Mouse (Mus musculus): ENCODE measurements around the gene Sost.

The Sost gene

DNA sequence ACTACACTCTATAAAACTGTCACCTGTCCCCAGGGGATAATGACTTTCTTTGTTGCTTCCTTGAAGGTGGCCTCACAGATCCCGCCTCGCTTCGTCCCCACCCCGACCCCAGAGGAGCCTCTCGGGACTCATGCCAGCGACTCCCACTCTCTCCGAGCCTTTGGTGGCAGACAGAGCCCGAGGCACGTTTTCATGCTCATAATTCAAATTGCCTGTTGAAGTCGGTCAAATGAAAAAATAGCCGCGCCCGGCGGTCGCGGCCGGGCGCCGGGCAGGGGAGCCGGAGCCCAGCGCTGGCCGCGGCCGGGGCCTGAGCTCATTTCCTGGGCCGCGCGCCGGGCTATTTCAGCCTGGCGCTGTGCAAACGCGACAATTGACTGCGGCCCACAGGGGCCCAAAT is 29.7 kb downstream of the Sost start:
- DNase-seq = peak; percentile 73

DNA sequence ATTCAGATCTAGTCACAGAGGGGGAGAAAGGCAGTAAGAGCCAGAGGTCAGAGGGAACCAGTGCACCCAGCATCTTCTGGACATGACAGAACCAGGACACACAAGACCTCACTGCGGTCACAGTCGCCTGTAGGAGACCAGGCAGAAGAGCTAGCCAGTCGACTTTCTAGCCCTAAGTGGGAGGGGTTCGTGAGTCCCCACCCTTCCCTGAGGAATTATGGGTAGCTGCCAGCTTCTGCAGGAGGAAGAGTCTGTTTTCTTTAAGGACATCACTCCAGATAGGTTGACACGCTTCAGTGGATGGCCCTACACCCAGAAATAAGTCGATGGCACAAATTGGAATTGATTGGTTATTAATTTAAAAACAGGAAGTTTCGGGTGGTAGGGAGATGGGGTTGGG is 30.4 kb downstream of the Sost start:
- DNase-seq = peak; percentile 38

DNA sequence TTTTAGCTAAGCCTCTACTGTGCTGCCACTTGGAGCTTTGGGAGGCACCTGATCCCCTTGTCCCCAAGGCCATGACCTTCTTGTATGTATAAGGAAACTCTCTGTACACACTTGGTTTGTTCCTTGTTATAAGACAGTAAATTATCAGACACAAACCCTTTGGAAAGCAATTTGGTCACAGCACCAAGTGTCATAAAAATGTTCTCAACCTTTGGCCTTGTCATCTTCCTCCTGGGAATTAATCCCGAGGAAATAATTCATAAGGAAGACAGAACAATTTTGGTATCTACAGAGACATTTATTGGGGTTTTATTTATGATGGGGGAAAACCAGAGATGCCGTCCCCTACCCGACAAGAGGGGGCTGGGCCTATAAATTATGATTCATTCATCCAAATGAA is 31.1 kb downstream of the Sost start:
- no peak for DNase-seq

DNA sequence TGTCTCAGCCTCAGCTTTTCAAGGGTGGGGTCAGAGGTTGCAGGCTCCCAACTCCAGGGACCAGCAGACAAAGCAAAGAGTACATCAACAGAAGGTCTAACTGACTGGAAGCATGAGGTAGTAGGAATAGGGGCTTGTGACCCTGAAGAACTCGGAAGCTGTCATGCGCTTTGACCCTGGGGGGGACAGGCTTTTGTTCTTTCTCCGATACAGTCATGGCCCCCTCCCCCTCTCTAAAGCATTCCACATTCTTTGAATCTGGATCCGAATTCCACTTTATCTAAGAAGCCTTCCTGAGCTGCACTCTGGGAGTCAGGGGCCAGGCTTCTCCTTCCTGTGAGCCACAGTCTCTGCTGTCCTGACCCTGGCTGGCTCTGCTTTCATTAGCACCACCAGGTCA is 34.8 kb downstream of the Sost start:
- no peak for DNase-seq

DNA sequence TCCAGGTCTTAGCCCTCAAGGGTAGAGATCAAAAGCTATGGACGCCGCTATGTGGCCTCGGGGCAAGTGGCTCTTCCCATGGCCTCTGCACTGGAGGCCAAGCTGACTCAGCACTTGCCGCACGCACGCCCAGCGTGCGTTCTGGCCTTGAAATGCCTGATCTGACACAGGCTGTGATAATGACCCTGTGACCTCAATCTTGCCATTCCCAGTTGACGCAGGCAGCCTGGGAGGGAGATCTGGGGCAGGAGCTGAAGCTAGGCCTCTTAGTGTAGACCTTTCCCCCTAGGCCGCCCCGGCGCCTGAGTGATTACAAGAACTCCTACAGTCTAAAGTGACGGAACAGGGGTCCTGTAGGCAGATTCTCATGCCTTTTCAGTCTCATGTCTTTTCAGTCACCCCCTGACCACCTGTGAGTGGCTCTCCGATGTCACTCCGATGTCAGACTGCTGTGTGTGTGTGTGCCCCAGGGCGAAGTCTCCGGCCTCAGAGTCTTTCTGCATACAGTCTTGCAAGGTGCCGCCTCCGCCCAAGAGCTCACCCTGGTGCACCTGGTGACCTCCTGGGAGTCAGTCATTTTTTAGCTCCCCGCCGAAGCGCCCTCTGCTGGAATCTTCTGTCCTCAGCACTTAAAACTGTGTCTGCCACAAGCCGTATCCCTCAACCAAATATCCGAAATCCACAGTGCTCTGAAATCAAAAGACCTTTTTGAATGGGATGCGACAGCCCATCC is 38.6 kb downstream of the Sost start:
- peak; percentile 69 for DNase-seq

DNA sequence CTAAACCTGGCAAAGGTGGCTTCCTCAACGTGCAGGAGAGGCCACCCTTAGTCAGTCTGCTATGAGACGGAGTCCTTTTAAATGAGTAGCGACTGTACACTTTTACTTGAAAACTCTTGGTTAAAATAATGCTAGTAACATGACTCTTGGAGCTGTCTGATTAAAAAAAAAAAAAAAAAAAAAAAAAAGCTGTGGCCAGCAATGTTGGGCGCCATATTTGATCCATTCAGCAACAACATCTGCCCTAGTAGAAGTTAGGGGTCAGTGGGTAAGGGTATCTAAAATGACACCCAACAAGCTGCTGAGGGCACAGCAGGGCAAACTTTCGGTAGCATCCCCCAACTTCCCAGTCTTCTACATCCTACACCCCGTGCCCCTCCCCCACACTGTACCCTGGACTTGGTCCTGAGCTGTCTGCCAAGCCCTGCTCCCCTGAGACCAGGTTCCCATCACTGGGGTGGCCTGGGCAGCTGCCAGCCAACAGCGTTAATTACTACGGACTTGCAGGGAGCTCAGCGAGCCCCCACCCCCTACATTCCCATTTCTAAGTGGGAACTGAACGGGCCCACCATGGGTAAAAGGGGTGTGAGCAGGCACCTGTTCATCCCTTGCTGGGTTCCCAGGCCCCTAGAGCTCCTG is 39.7 kb downstream of the Sost start:
- no peak for DNase-seq

DNA sequence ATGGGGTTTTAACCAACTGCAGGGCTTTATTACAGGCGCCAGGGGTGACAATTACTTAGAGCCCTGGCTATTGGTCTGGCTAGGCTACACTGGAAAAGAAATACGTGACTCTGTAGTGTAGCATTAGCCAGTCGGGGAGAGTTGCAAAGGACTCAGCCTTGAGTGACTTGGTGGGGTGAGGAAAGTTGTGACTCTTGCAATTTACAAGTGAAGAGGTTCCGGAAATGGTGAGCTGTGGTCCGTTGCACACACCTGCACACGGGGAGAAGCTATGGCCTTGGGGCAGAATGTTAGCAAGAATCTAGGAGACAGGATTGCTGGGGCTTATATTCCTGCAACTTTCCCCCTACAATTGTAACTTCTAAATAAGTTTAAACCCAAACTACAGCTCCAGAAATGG is 41.2 kb downstream of the Sost start:
- no peak for DNase-seq

DNA sequence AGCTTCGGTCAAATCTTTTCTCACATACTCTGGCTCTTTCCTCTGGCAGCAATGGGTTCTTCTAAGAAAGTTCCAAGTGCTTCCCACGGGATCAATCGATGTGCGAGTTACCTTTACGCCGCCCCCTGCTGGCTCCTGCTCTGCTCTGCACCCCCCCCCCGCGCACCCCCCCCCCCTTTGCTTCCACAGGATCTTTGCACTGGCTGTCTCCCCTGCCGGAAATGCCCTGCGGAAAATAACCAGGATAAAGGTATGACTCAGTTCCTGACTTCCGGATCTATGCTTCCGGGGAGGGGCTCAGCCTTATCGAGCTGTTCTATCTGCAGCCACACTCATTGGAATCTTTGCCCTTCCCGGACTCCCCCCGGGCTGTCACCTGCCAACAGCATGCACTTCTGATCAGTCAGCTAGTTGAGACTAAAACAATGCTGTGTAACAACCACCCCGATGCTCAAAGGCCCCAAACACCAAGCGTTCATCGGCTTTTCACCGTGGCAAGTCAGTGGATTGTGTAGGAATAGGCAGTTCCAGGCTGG is 42.3 kb downstream of the Sost start:
- no peak for DNase-seq

DNA sequence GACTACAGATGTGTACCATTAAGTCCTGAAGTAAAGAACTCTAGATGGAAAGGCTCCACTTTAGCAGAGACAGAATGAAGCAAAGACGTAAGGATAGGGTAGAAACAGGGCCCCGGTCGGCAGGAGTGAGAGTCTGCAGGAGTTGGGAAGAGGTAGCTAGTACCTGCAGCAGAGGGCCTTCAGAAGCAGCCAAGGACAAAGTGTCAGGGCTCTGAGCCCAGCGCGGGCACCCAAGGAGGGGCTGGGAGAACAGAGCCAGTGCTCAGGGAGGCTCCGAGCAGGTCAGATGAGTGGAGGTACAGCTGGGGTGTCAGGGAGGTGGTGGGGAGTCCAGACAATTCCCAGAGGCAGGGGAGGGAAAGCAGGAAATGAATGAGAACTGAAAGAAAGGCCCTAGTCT is 42.8 kb downstream of the Sost start:
- no peak for DNase-seq

DNA sequence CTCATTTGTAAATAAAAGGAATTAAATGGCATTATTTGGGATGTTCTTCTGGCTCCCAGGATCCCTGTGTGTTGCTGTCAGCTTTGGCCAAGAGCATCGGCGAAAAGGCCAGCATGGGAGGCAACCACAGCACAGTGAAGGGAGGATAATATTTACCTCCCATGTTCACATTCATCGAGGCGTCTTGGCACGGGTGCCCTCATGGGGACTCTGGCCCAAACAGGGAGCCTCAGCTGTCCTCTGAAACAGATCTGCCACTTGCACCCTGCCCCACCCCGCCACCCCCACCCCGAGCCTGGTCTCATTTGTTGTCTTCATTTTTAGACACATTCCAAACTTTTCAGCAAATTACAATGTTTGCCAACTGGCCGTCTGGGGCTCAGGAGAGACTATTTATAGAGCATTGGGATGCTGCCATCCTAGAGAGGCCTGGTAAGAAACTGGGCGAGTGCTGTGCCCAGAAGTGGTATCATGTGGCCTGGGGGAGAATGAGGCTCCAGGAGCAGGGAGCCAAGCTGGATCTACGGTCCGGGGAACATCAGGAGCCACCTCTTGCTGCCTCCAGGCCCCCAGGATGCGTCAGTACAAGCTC is 45.4 kb downstream of the Sost start:
- DNase-seq = no peak

DNA sequence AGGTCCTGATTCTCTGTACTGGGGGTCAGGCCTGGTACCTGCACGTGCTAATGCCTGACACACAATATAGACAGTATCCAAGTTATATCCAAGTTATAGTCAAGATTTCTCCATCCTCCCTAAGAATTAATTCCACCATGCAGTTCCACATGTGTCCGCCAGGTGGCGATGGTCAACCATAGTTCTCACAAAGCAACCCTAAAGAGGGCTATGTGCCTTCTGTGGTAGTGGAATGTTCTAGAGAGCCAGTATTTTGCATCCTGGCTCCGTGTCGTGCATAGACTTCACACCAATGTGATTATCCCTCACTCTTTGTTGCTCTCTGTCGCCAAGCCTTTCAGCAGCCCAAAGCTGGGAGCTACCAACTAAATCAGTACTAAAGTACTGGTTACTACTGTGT is 47.2 kb downstream of the Sost start:
- DNase-seq = peak; percentile 82

DNA sequence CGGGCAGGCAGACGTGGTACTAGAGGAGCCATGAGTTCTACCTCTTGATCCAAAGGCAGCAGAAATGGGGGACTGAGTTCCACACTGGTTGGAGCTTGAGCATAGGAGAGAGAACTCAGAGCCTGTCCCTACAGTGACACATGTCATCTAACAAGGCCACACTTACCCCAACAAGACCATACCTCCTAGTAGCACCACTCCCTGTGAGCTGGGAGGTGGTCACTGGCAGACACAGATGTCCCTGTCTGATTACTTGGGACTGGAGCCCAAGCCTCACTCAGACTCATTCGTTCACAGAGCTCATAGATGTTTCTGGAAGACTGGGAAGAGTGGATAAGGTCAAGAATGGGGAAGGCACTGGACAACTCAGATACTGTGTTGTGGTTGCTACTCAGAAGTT is 48.2 kb downstream of the Sost start:
- DNase-seq = no peak

DNA sequence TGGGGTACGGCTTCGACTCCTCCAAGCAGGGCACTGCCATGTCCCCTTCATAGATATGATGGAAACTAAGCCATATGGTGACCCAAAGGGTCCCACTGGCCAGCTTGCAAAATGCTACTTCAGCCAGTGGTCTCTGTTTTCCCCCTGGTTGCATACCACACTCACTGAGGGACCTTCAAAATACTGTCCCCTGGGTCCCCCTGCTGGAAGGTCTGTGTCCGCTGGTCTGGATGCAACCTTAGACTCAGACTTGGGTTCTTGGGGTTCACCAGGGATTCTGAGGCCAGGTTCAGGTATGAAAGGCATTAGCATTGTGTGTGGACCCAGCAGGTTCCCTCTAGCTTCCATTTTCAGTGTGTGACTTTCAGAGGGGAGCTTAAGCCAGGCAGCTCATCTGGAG is 50.0 kb downstream of the Sost start:
- no peak for DNase-seq

DNA sequence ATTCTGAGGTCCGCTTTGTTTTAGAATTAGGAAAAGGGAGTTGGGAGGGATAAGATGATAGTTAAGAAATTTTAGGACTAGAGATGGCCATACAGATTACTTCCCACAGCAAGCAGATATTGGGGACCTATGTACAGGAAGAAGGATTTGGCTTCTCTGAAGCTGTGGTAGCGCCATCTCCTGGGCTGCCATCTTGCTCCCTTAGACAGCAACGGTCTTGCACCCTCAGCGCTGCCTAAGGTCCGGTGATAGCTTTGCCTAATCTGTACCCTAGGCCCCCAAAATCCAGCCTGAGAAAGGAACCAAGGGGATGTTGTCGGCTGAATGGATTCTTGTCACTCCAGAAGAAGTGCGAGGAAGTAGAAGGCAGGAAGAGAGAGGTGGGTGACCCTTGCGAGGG is 53.2 kb downstream of the Sost start:
- no peak for DNase-seq
